Mouse (Mus musculus) megakaryocyte, embryonic 14.5 days (primary cell): ENCODE measurements at regions not wholly inside any gene's neighbourhood (a gene's known extent, or its start where the extent isn't known, plus 50 kb on each side); places are given as distances from the start of the nearest gene placed in this dataset.

ENCODE experiments used
- FLI1 ChIP-seq: IDR thresholded peaks from 2 replicates; pipeline ENCODE4 v1.6.1; 2012; ENCODE audit warnings: low read length, inconsistent platforms, mixed read lengths
- GATA1 ChIP-seq: IDR thresholded peaks from 3 replicates; pipeline ENCODE4 v1.6.1; 2012; ENCODE audit warnings: mixed read lengths, low read length, inconsistent platforms, borderline replicate concordance

- no peak for TF ChIP-seq GATA1
- no peak for TF ChIP-seq FLI1
These were observed 688.4 kb downstream of the Hs3st4 start for GRCm38 (mm10) chr7:124671117-124671516.
